Mouse (Mus musculus) MEL (cell line): ENCODE results near the gene Pou3f1. TPM values are rescaled to one million over a fixed set of nuclear protein-coding genes. Genes with fewer than 3 reads are reported as not detected.
"Not testable (repeated sequence)": the region's sequence is repeated elsewhere in the genome, so short reads cannot be mapped to it uniquely, and the experiment has no call there.

ENCODE experiments used
- DNase-seq: peaks from one replicate; pipeline ENCODE4 v3.0.0; 2011; ENCODE audit warnings: low read depth, low spot score
- H3K27ac ChIP-seq: 2 replicates; pipeline ENCODE4 v1.5.1; 2012; ENCODE audit warnings: low read depth, mild to moderate bottlenecking, control low read depth, low read length, moderate library complexity; ENCODE audit not compliant: control insufficient read depth
- H3K27me3 ChIP-seq, 2 experiments: fragments of 150-350 bp in 1 of 2; sonication (generic) in 1 of 2; 2 replicates each; pipeline ENCODE4 v1.6.1; 2012; ENCODE audit warnings: low read length in 2 of 2, mild to moderate bottlenecking in 2 of 2, improper control_type of control experiment in 1 of 2, moderate library complexity in 1 of 2; ENCODE audit not compliant: insufficient read depth in 2 of 2, control insufficient read depth in 1 of 2
- H3K36me3 ChIP-seq, 2 experiments: 2 replicates each; pipeline ENCODE4 v1.6.1; 2012 to 2014; ENCODE audit warnings: low read length in 2 of 2, improper control_type of control experiment in 1 of 2, inconsistent platforms in 1 of 2, mild to moderate bottlenecking in 1 of 2; ENCODE audit not compliant: insufficient read depth in 2 of 2, control insufficient read depth in 1 of 2
- H3K4me1 ChIP-seq, 2 experiments: fragments of 150-350 bp in 1 of 2; sonication (generic) in 1 of 2; 2 replicates each; pipeline ENCODE4 v1.6.1; 2012; ENCODE audit warnings: low read length in 2 of 2, improper control_type of control experiment in 1 of 2, mild to moderate bottlenecking in 1 of 2; ENCODE audit not compliant: insufficient read depth in 2 of 2, control insufficient read depth in 1 of 2
- H3K4me3 ChIP-seq, 2 experiments: fragments of 150-350 bp in 1 of 2; sonication (generic) in 1 of 2; 2 replicates each; pipeline ENCODE4 v1.5.1; 2012; ENCODE audit warnings: low read depth in 2 of 2, low read length in 2 of 2, mild to moderate bottlenecking in 2 of 2, moderate library complexity in 2 of 2, control low read depth in 1 of 2, improper control_type of control experiment in 1 of 2; ENCODE audit not compliant: control insufficient read depth in 1 of 2, insufficient read depth in 1 of 2
- H3K79me2 ChIP-seq: 2 replicates; pipeline ENCODE4 v1.6.1; 2012; ENCODE audit warnings: mild to moderate bottlenecking, low read length, moderate library complexity; ENCODE audit not compliant: control insufficient read depth, poor library complexity, insufficient read depth
- H3K9ac ChIP-seq: 2 replicates; pipeline ENCODE4 v1.6.1; 2012; ENCODE audit warnings: low read depth, mild to moderate bottlenecking, control low read depth, low read length, moderate library complexity; ENCODE audit not compliant: control insufficient read depth, poor library complexity, severe bottlenecking
- H3K9me3 ChIP-seq: fragments of 150-350 bp; sonication (generic); replicated peaks from 2 replicates; pipeline ENCODE4 v1.6.1; 2012; ENCODE audit warnings: mild to moderate bottlenecking, low read length, improper control_type of control experiment, moderate library complexity; ENCODE audit not compliant: insufficient read depth
- E2F4 ChIP-seq: IDR thresholded peaks from 2 replicates; pipeline ENCODE4 v1.6.1; 2011; ENCODE audit warnings: low read depth, low read length, improper control_type of control experiment, borderline replicate concordance
- MAFK ChIP-seq: IDR thresholded peaks from 2 replicates; pipeline ENCODE4 v1.6.1; 2011; ENCODE audit warnings: low read depth, mild to moderate bottlenecking, low read length, improper control_type of control experiment, borderline replicate concordance
- MAZ ChIP-seq: IDR thresholded peaks from 2 replicates; pipeline ENCODE4 v1.6.1; 2012; ENCODE audit warnings: low read depth, mild to moderate bottlenecking, inconsistent platforms, low read length, improper control_type of control experiment
- MYC ChIP-seq: IDR thresholded peaks from 2 replicates; pipeline ENCODE4 v1.6.1; 2011; ENCODE audit warnings: low read depth, mild to moderate bottlenecking, low read length, improper control_type of control experiment, moderate library complexity
- POLR2AphosphoS5 ChIP-seq: IDR thresholded peaks from 2 replicates; pipeline ENCODE4 v1.6.1; 2012; ENCODE audit warnings: low read depth, borderline replicate concordance, mild to moderate bottlenecking, inconsistent platforms, low read length, moderate library complexity, mixed read lengths
- ZMIZ1 ChIP-seq: IDR thresholded peaks from 2 replicates; pipeline ENCODE4 v1.6.1; 2012; ENCODE audit warnings: low read depth, mild to moderate bottlenecking, inconsistent platforms, low read length, improper control_type of control experiment, moderate library complexity
- ZNF384 ChIP-seq: IDR thresholded peaks from 2 replicates; pipeline ENCODE4 v1.6.1; 2012; ENCODE audit warnings: low read depth, mild to moderate bottlenecking, inconsistent platforms, low read length, improper control_type of control experiment
- polyA plus RNA-seq, 2 experiments: library from polyadenylated mRNA; stranded (reverse) in 1 of 2; unstranded in 1 of 2; fragments of >175 nt in 1 of 2; fragments of >200 nt in 1 of 2; gene quantifications; 2 replicates each; pipeline versions ENCODE4 v1.2.1 to v1.2.4; 2012; ENCODE audit warnings: low replicate concordance in 2 of 2, low read depth in 1 of 2; ENCODE audit not compliant: insufficient read length in 2 of 2, insufficient read depth in 1 of 2, missing spikeins in 1 of 2
- total RNA-seq: library from RNA; depleted of rRNA; stranded (reverse); fragments of 300-350 nt; gene quantifications from 2 replicates; pipeline ENCODE4 v1.2.3, GENCODE M21; 2012

Gene Pou3f1
- total and polyA plus RNA-seq, 3 experiments = not detected

GRCm38 (mm10) chr4:124705661-124706269, 49.2 kb downstream of the Pou3f1 start:
- peaks cover 8% of the 10 kb centered on the region for H3K79me2 ChIP-seq
- peak overlapping the region; percentile 42 for H3K27ac ChIP-seq
- no peaks in the 10 kb centered on the region for H3K9me3 ChIP-seq
- H3K36me3 ChIP-seq = peaks cover 0 to 32% of the 10 kb centered on the region in 2 experiments; a peak in 2 of 4 replicates
- H3K9ac ChIP-seq = no peak overlapping the region
- peaks cover 11 to 42% of the 10 kb centered on the region in 2 experiments for H3K4me1 ChIP-seq
- H3K27me3 ChIP-seq = no peaks in the 10 kb centered on the region
- TF ChIP-seq ZMIZ1 (no peak), POLR2AphosphoS5 (no peak), MAZ (no peak), MAFK (peak; percentile 63), E2F4 (no peak), MYC (no peak)
- DNase-seq = no peak
- no peak overlapping the region for H3K4me3 ChIP-seq

GRCm38 (mm10) chr4:124707381-124708199, 51.0 kb downstream of the Pou3f1 start:
- Histone ChIP-seq H3K4me1 (peaks cover 8 to 35% of the 10 kb centered on the region in 2 experiments), H3K36me3 (peaks cover 0 to 25% of the 10 kb centered on the region in 2 experiments; a peak in 2 of 4 replicates)
- not testable (repeated sequence) for DNase-seq, H3K27ac ChIP-seq, H3K27me3 ChIP-seq, H3K79me2 ChIP-seq, H3K4me3 ChIP-seq, H3K9ac ChIP-seq, H3K9me3 ChIP-seq

GRCm38 (mm10) chr4:124708200-124708517, 51.6 kb downstream of the Pou3f1 start:
- not testable (repeated sequence) for H3K9me3 ChIP-seq, DNase-seq, H3K27me3 ChIP-seq, H3K79me2 ChIP-seq
- Histone ChIP-seq H3K9ac (peak overlapping the region; percentile 67), H3K36me3 (peaks cover 0 to 23% of the 10 kb centered on the region in 2 experiments; a peak in 2 of 4 replicates), H3K4me3 (peak overlapping the region; percentile 63 to 77; a peak in 3 of 4 replicates), H3K27ac (peak overlapping the region; percentile 44), H3K4me1 (peaks cover 7 to 35% of the 10 kb centered on the region in 2 experiments)
- peak; percentile 75 for TF ChIP-seq ZNF384
